Mouse (Mus musculus): ENCODE results near the gene Nit2. TPM values are rescaled to one million over a fixed set of nuclear protein-coding genes. Genes with fewer than 3 reads are reported as not detected.
"Not testable (repeated sequence)": the region's sequence is repeated elsewhere in the genome, so short reads cannot be mapped to it uniquely, and the experiment has no call there.

Gene Nit2
- polyA plus RNA-seq, 1 experiment from 2014 or later: 84.4 TPM

- DNase-seq (ENCODE audit: low spot score) (no peak), ATAC-seq (replicated peaks; ENCODE audit: low FRiP score, low TSS enrichment, low read depth) (no peak)
These were observed 19.5 kb upstream of the Nit2 start for GRCm38 (mm10) chr16:57186618-57187017.

DNA sequence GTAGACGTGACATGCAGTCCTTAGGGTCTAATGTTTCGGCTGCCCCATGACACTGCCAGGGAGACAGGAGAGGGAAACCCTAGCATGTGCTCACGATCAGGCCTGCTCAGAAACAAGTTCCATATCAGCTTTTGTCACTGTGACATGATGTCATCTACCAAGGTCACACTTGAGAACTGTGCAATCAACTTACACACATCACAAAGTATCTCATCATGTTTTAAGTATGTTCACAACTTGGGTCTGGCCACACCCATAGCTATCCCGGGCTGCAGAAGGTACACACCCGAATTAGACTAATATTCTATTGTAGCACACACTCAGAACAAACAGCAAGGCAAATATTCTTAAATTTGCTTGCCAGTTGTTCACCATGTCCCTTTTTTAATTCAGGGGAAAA is 14.9 kb upstream of the Nit2 start:
- Histone ChIP-seq H3K9ac (ENCODE audit: low read length) (no peak overlapping the region), H3K9me3 (ENCODE audit: control insufficient read depth, low read length) (no peaks in the 10 kb centered on the region), H3K4me1 (replicated peaks; ENCODE audit: control insufficient read depth, insufficient read depth, low read length) (no peaks in the 10 kb centered on the region), H3K27ac (ENCODE audit: low read depth) (no peak overlapping the region), H3K4me3 (ENCODE audit: low read depth, low read length) (no peak overlapping the region), H3K27me3 (replicated peaks; ENCODE audit: control insufficient read depth, insufficient read depth, low read length) (no peaks in the 10 kb centered on the region), H3K36me3 (ENCODE audit: control insufficient read depth, insufficient read depth, low read length) (peaks cover 66% of the 10 kb centered on the region), H3K4me2 (ENCODE audit: low read length) (no peak overlapping the region)
- no peak for ATAC-seq (replicated peaks; ENCODE audit: low FRiP score, low TSS enrichment, low read depth)
- WGBS: 88% methylated on average over 5 of the region's 5 CpGs
- DNase-seq (ENCODE audit: low spot score): no peak

More at GRCm38 (mm10) chr16:57186618-57187017, 19.5 kb upstream of the Nit2 start:
- H3K9me3 ChIP-seq (ENCODE audit: control insufficient read depth, low read length): no peaks in the 10 kb centered on the region
- 93% methylated on average over 4 of the region's 4 CpGs for WGBS
- peaks cover 62% of the 10 kb centered on the region for H3K36me3 ChIP-seq (ENCODE audit: control insufficient read depth, insufficient read depth, low read length)
- H3K9ac ChIP-seq (ENCODE audit: low read length): no peak overlapping the region
- H3K27me3 ChIP-seq (replicated peaks; ENCODE audit: control insufficient read depth, insufficient read depth, low read length): no peaks in the 10 kb centered on the region
- H3K4me2 ChIP-seq (ENCODE audit: low read length): no peak overlapping the region
- H3K4me1 ChIP-seq (replicated peaks; ENCODE audit: control insufficient read depth, insufficient read depth, low read length): no peaks in the 10 kb centered on the region
- no peak overlapping the region for H3K4me3 ChIP-seq (ENCODE audit: low read depth, low read length)
- H3K27ac ChIP-seq (ENCODE audit: low read depth): no peak overlapping the region

DNA sequence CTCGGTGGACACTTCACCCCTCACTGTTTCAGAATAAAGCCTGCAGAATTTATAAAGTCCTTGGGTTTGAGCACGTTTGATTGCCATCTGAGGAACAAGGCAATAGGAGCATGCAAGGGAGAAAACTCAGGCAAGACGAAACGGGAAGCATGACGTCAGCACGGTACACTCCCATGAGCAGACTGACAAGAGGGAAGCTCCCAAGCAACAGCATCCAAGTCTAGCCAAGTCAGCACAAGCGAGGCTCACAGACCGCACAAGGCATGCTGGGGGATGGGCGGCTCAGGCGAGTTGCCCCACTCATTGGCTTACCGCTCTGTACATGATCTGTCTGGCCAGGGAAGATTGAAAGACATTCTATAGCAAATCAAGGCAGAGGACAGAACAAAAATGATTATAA is 14.0 kb upstream of the Nit2 start:
- H3K9ac ChIP-seq (ENCODE audit: low read length): no peak overlapping the region
- peaks cover 62% of the 10 kb centered on the region for H3K36me3 ChIP-seq (ENCODE audit: control insufficient read depth, insufficient read depth, low read length)
- 89% methylated on average over 11 of the region's 11 CpGs for WGBS
- DNase-seq (ENCODE audit: low spot score) (no peak), ATAC-seq (replicated peaks; ENCODE audit: low FRiP score, low TSS enrichment, low read depth) (no peak)
- no peak overlapping the region for H3K4me2 ChIP-seq (ENCODE audit: low read length)
- H3K4me3 ChIP-seq (ENCODE audit: low read depth, low read length): no peak overlapping the region
- H3K4me1 ChIP-seq (replicated peaks; ENCODE audit: control insufficient read depth, insufficient read depth, low read length): no peaks in the 10 kb centered on the region
- H3K9me3 ChIP-seq (ENCODE audit: control insufficient read depth, low read length): no peaks in the 10 kb centered on the region
- H3K27ac ChIP-seq (ENCODE audit: low read depth): no peak overlapping the region
- H3K27me3 ChIP-seq (replicated peaks; ENCODE audit: control insufficient read depth, insufficient read depth, low read length): no peaks in the 10 kb centered on the region

- H3K4me3 ChIP-seq (ENCODE audit: low read depth, low read length): no peak overlapping the region
- no peaks in the 10 kb centered on the region for H3K27me3 ChIP-seq (replicated peaks; ENCODE audit: control insufficient read depth, insufficient read depth, low read length)
- H3K9ac ChIP-seq (ENCODE audit: low read length): no peak overlapping the region
- no peak overlapping the region for H3K27ac ChIP-seq (ENCODE audit: low read depth)
- no peak overlapping the region for H3K4me2 ChIP-seq (ENCODE audit: low read length)
- no peaks in the 10 kb centered on the region for H3K9me3 ChIP-seq (ENCODE audit: control insufficient read depth, low read length)
- WGBS: 91% methylated on average over 10 of the region's 10 CpGs
- no peak for DNase-seq (ENCODE audit: low spot score)
- no peak for ATAC-seq (replicated peaks; ENCODE audit: low FRiP score, low TSS enrichment, low read depth)
- H3K4me1 ChIP-seq (replicated peaks; ENCODE audit: control insufficient read depth, insufficient read depth, low read length): no peaks in the 10 kb centered on the region
- peaks cover 45% of the 10 kb centered on the region for H3K36me3 ChIP-seq (ENCODE audit: control insufficient read depth, insufficient read depth, low read length)
These were observed 10.5 kb upstream of the Nit2 start for GRCm38 (mm10) chr16:57177664-57178063.

GRCm38 (mm10) chr16:57177254-57177653 is 10.1 kb upstream of the Nit2 start:
- no peak for ATAC-seq (replicated peaks; ENCODE audit: low FRiP score, low TSS enrichment, low read depth)
- Histone ChIP-seq H3K27ac (ENCODE audit: low read depth) (no peak overlapping the region), H3K9ac (ENCODE audit: low read length) (no peak overlapping the region), H3K36me3 (ENCODE audit: control insufficient read depth, insufficient read depth, low read length) (peaks cover 45% of the 10 kb centered on the region), H3K4me2 (ENCODE audit: low read length) (no peak overlapping the region), H3K4me1 (replicated peaks; ENCODE audit: control insufficient read depth, insufficient read depth, low read length) (no peaks in the 10 kb centered on the region), H3K27me3 (replicated peaks; ENCODE audit: control insufficient read depth, insufficient read depth, low read length) (no peaks in the 10 kb centered on the region), H3K9me3 (ENCODE audit: control insufficient read depth, low read length) (no peaks in the 10 kb centered on the region), H3K4me3 (ENCODE audit: low read depth, low read length) (no peak overlapping the region)
- WGBS: 73% methylated on average over 2 of the region's 2 CpGs
- no peak for DNase-seq (ENCODE audit: low spot score)

DNA sequence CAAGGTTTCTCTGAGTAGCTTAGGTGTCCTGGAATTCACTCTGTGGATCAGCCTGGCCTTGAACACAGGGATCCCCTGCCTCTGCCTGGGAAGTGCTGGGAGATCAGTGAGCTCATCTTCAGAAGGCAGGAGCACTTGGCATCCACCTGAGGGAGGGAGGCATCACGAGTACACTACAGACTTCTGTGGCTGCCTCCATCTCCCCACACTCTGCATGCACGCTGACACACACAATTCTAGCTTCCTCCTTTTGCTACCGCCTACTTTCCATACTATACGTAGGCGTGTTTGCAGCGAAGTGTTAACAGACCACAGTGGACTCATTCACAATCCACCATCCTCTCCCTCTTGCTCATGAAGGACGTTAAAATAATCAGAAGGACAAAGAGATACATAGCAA is 9.1 kb upstream of the Nit2 start:
- DNase-seq (ENCODE audit: low spot score) (no peak), ATAC-seq (replicated peaks; ENCODE audit: low FRiP score, low TSS enrichment, low read depth) (no peak)
- Histone ChIP-seq H3K27ac (ENCODE audit: low read depth) (no peak overlapping the region), H3K36me3 (ENCODE audit: control insufficient read depth, insufficient read depth, low read length) (peaks cover 39% of the 10 kb centered on the region), H3K27me3 (replicated peaks; ENCODE audit: control insufficient read depth, insufficient read depth, low read length) (no peaks in the 10 kb centered on the region), H3K9me3 (ENCODE audit: control insufficient read depth, low read length) (no peaks in the 10 kb centered on the region), H3K9ac (ENCODE audit: low read length) (no peak overlapping the region), H3K4me2 (ENCODE audit: low read length) (no peak overlapping the region), H3K4me3 (ENCODE audit: low read depth, low read length) (no peak overlapping the region), H3K4me1 (replicated peaks; ENCODE audit: control insufficient read depth, insufficient read depth, low read length) (no peaks in the 10 kb centered on the region)
- WGBS: 89% methylated on average over 7 of the region's 7 CpGs

DNA sequence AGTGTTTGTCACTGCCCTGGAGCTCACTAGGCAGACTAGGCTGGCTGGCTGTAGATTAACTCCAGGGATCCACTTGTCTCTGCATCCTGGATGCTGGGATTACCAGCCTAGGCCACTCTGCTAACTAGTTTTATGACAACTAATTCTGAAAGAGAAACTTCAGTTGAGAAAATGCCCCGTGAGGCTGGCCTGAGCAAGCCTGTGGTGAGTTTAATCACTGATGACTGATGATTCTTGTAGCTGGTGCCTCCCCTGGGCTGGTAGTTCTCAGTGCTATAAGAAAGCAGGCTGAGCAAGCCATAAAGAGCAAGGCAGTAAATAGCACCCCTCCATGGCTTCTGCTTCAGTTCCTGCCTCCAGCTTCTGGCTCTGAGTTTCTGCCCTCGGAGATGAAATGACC is 8.6 kb upstream of the Nit2 start:
- no peaks in the 10 kb centered on the region for H3K9me3 ChIP-seq (ENCODE audit: control insufficient read depth, low read length)
- no peaks in the 10 kb centered on the region for H3K27me3 ChIP-seq (replicated peaks; ENCODE audit: control insufficient read depth, insufficient read depth, low read length)
- no peak for DNase-seq (ENCODE audit: low spot score)
- 66% methylated on average over 2 of the region's 2 CpGs for WGBS
- H3K4me3 ChIP-seq (ENCODE audit: low read depth, low read length): no peak overlapping the region
- H3K4me2 ChIP-seq (ENCODE audit: low read length): no peak overlapping the region
- ATAC-seq (replicated peaks; ENCODE audit: low FRiP score, low TSS enrichment, low read depth): no peak
- H3K4me1 ChIP-seq (replicated peaks; ENCODE audit: control insufficient read depth, insufficient read depth, low read length): no peaks in the 10 kb centered on the region
- no peak overlapping the region for H3K9ac ChIP-seq (ENCODE audit: low read length)
- peaks cover 40% of the 10 kb centered on the region for H3K36me3 ChIP-seq (ENCODE audit: control insufficient read depth, insufficient read depth, low read length)
- no peak overlapping the region for H3K27ac ChIP-seq (ENCODE audit: low read depth)

DNA sequence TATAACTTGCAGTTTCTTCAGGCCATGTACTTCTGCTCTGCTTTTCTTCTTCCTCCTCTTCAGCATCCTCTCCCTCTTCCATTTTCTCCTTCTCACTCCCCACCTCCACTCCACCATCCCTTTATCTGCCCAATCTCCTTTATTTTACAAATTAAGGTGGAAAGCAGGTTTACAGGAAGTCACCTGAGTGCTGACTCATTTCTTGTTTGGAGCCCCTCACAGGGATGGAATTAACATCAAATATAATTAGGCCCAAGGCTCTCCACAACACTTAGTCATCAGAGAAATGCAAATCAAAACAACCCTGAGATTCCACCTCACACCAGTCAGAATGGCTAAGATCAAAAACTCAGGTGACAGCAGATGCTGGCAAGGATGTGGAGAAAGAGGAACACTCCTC is 7.3 kb upstream of the Nit2 start:
- not testable (repeated sequence) for H3K27me3 ChIP-seq (replicated peaks; ENCODE audit: control insufficient read depth, insufficient read depth, low read length); H3K4me2 ChIP-seq (ENCODE audit: low read length); H3K27ac ChIP-seq (ENCODE audit: low read depth); H3K9ac ChIP-seq (ENCODE audit: low read length); DNase-seq (ENCODE audit: low spot score); H3K4me1 ChIP-seq (replicated peaks; ENCODE audit: control insufficient read depth, insufficient read depth, low read length); ATAC-seq (replicated peaks; ENCODE audit: low FRiP score, low TSS enrichment, low read depth); H3K4me3 ChIP-seq (ENCODE audit: low read depth, low read length); H3K9me3 ChIP-seq (ENCODE audit: control insufficient read depth, low read length)
- peaks cover 41% of the 10 kb centered on the region for H3K36me3 ChIP-seq (ENCODE audit: control insufficient read depth, insufficient read depth, low read length)

GRCm38 (mm10) chr16:57171570-57171969 is 4.4 kb upstream of the Nit2 start:
- Histone ChIP-seq H3K27ac (ENCODE audit: low read depth) (no peak overlapping the region), H3K4me1 (replicated peaks; ENCODE audit: control insufficient read depth, insufficient read depth, low read length) (0 out of 2 replicates have a peak, but pooled peaks cover 5% of the 10 kb centered on the region), H3K4me2 (ENCODE audit: low read length) (no peak overlapping the region), H3K4me3 (ENCODE audit: low read depth, low read length) (no peak overlapping the region), H3K9ac (ENCODE audit: low read length) (no peak overlapping the region), H3K27me3 (replicated peaks; ENCODE audit: control insufficient read depth, insufficient read depth, low read length) (no peaks in the 10 kb centered on the region), H3K36me3 (ENCODE audit: control insufficient read depth, insufficient read depth, low read length) (peaks cover 31% of the 10 kb centered on the region), H3K9me3 (ENCODE audit: control insufficient read depth, low read length) (no peaks in the 10 kb centered on the region)
- WGBS: 89% methylated on average over 6 of the region's 6 CpGs
- DNase-seq (ENCODE audit: low spot score) (no peak), ATAC-seq (replicated peaks; ENCODE audit: low FRiP score, low TSS enrichment, low read depth) (no peak)
